9 mouse cellular contexts compared by ENCODE assay signal in the genomic region with DNA sequence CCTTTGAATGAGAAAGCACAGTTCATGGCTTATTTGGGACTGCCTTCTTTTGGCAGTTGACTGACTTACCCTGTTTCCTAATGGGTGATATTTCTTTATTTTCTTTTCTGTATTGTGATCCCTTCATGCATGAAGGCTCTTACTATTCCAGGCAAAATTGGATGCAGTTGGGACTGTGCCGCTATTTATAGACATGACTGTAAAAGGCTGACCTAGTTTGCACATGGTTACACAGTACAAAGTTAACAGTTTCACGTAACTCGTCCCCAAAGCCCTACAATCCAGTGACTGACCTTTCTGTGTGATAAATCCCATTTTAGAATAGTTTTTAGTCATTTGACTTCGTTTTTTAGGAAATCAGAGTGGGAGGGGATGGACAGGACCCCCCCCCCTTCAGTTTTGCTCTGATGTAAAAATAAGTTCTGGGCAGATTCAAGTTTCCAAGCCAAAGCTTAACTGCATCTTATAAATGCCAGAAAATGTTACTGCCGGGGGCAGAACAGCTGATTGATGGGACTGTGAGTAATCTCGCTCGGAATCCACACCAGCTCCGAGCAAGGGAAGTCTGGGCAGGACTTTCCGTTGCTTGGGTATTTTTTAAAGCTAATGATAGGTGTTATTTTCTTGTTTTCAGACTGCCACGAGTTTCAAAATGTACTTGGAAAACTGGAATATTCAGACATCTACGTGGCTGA.
DNase-seq lines count a peak whose midpoint lies in the region; TF ChIP-seq lines count a peak whose summit lies in the region.
"Had no signal": no experiment of that assay in that cellular context is flagged by ENCODE, and none has a peak within 500 bp of the region (broad histone marks: within the 10 kb centered on the region; RNA-seq: fewer than 3 reads in every experiment).

No protein-coding gene starts in this region.

- H3K27ac ChIP-seq in heart, adult 2 months, result peak overlapping the region; percentile 88
- H3K27ac ChIP-seq in kidney, adult 2 months (ENCODE audit: insufficient read depth, low read depth, low read length), result peak overlapping the region; percentile 44
- H3K27ac ChIP-seq: liver, embryonic 13.5 days had no signal

- no peaks in the 10 kb centered on the region for H3K36me3 ChIP-seq in heart, adult 2 months (ENCODE audit: control insufficient read depth, insufficient read depth, low read length)
- no peaks in the 10 kb centered on the region for H3K36me3 ChIP-seq in kidney, adult 2 months (ENCODE audit: control insufficient read depth, insufficient read depth, low read length)
- H3K36me3 ChIP-seq: liver, embryonic 13.5 days had no signal

- intact Hi-C loops in heart, adult 2 months (cut with DNase I), result no loop called here
- intact Hi-C loops in heart, postnatal 25 days (cut with DNase I), result no loop called here

- H3K9ac ChIP-seq in heart, adult 2 months (ENCODE audit: low read depth, low read length), result peak overlapping the region; percentile 9; the same call in 1 of the 2 replicates
- H3K9ac ChIP-seq: liver, embryonic 13.5 days had no signal

- no peaks in the 10 kb centered on the region for H3K79me2 ChIP-seq in heart, adult 2 months (replicated peaks; ENCODE audit: control insufficient read depth, insufficient read depth, low read length)

- peaks cover 1% of the 10 kb centered on the region for H3K4me1 ChIP-seq in heart, adult 2 months (ENCODE audit: control insufficient read depth, insufficient read depth, low read length)
- H3K4me1 ChIP-seq in kidney, adult 2 months (ENCODE audit: control insufficient read depth, insufficient read depth, low read length), result peaks cover 5% of the 10 kb centered on the region; the same call in 1 of the 2 replicates
- H3K4me1 ChIP-seq: liver, embryonic 13.5 days had no signal

- TF ChIP-seq EP300 in heart, adult 2 months (IDR thresholded peaks at IDR 0.05; ENCODE audit: insufficient read depth, low read depth, low read length), result no peak

- H3K27me3 ChIP-seq in heart, adult 2 months (ENCODE audit: control insufficient read depth, insufficient read depth, low read length), result no peaks in the 10 kb centered on the region
- H3K27me3 ChIP-seq in kidney, adult 2 months (replicated peaks; ENCODE audit: control insufficient read depth, insufficient read depth, low read length), result no peaks in the 10 kb centered on the region
- H3K27me3 ChIP-seq: liver, embryonic 13.5 days had no signal

- TF ChIP-seq POLR2A in heart, adult 2 months (IDR thresholded peaks at IDR 0.05; ENCODE audit: insufficient read depth, low read depth, low read length), result no peak
- no peak for TF ChIP-seq POLR2A in kidney, adult 2 months (IDR thresholded peaks at IDR 0.05; ENCODE audit: low read depth, low read length)

- no peak for TF ChIP-seq CTCF in heart, adult 2 months (IDR thresholded peaks at IDR 0.05)
- no peak for TF ChIP-seq CTCF in kidney, adult 2 months (conservative IDR thresholded peaks at IDR 0.05; ENCODE audit: insufficient read depth, insufficient read length, low read depth, low read length)

- DNase-seq in heart, adult 2 months, result peak in 1 of 2 experiments; percentile 26
- no peak for DNase-seq in heart, postnatal 25 days (ENCODE audit: low spot score)
- DNase-seq in 3T3-L1 (ENCODE audit: low read depth, low spot score), result peak; percentile 86
- peak; percentile 73 for DNase-seq in brain, adult 2 months (ENCODE audit: low read depth, low spot score)
- DNase-seq in kidney, adult 2 months, result peak; percentile 74
- no peak for DNase-seq in T-cell, adult 2 months (ENCODE audit: low spot score)
- no peak for DNase-seq in ovary, postnatal 14 days (ENCODE audit: low spot score)
- DNase-seq: liver, embryonic 13.5 days had no signal

- H3K4me3 ChIP-seq in heart, adult 2 months, result peak overlapping the region; percentile 3; the same call in 1 of the 2 replicates
- H3K4me3 ChIP-seq in kidney, adult 2 months (ENCODE audit: insufficient read depth, low read depth, low read length), result no peak overlapping the region
- H3K4me3 ChIP-seq: erythroblast, embryonic 14.5 days; liver, embryonic 13.5 days had no signal

- WGBS in heart, adult 2 months, result 47% methylated on average over 11 of the region's 11 CpGs
- 25% methylated on average over 11 of the region's 11 CpGs for WGBS in kidney, adult 2 months

Comparison
In these comparisons a context has a peak if more than half of its experiments do, and no peak if none do; other contexts are left out.
1. DNase-seq: peak in 3T3-L1 (single experiment), brain, adult 2 months (single experiment) and kidney, adult 2 months (single experiment); none in heart, postnatal 25 days (single experiment), T-cell, adult 2 months (single experiment) and ovary, postnatal 14 days (single experiment).